Mouse (Mus musculus) lung, adult 18-20 months (tissue): ENCODE results near the gene Klre1.
"Not testable (repeated sequence)": the region's sequence is repeated elsewhere in the genome, so short reads cannot be mapped to it uniquely, and the experiment has no call there.

ENCODE experiments used
- DNase-seq, 2 experiments: peaks; one replicate each; pipeline ENCODE4 v3.0.0; 2022; ENCODE audit warnings: mixed read lengths in 2 of 2

Klre1 gene

DNA sequence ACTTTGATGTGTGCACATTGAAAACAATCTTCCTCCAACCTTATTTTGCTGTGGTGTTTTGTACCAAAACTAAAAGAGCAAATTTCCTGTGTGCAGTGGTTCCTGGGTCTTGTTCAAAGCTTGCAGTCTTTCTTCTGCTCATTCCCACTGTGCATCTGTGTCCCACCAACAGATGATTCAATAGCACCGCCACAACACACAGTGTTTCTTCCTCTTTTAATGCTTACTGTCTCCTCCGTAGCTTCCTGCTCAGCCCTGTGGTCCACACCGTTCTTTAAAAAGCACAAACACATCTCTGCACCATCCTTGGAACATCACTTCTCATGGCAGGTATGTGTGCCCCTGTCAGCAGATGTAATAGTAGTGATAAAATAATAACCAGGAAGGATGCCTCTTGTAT, 13.8 kb downstream of the Klre1 start, which contains the start of gene Klrd1:
Gene Klrd1, plus strand, starts transcription at position 275 of the 400 bp plus-strand sequence.
- DNase-seq, result no peak

- no peak for DNase-seq
These were observed 30.7 kb downstream of the Klre1 start for GRCm38 (mm10) chr6:129608372-129608771.

DNA sequence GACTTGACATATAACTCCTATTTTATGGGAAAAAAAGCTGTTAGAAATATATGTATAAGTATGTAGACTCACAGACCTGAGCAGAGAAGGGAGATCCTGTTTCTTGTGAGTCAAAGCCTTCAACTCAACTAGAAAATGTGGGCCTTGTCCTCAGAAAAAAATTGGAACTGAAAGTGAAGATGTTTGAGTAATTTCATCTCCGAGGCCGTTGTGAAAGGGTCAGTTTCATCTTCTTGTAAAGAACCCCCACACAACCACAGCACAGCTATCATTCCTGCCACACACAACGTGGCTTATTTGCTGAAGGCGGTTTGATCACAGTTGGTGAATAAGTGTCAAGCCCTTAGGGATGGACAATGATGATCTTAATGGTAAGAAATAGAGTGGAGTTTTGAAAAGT, 46.0 kb downstream of the Klre1 start, which contains the start of gene Klrk1:
Gene Klrk1, minus strand, starts transcription at position 130 of the 400 bp plus-strand sequence.
- DNase-seq, result no peak

GRCm38 (mm10) chr6:129631046-129631445, 53.3 kb downstream of the Klre1 start:
- DNase-seq, result not testable (repeated sequence)
